Mouse (Mus musculus): Measurements from ENCODE around the gene Dnaaf5. TPM values are rescaled to one million over a fixed set of nuclear protein-coding genes. Genes with fewer than 3 reads are reported as not detected.

The Dnaaf5 gene
- polyA plus RNA-seq (2014; fragmentation: Nextera tagmentation; extraction: Ambion mirVana) = 7.4 and 7.9 TPM in 2 replicates

DNA sequence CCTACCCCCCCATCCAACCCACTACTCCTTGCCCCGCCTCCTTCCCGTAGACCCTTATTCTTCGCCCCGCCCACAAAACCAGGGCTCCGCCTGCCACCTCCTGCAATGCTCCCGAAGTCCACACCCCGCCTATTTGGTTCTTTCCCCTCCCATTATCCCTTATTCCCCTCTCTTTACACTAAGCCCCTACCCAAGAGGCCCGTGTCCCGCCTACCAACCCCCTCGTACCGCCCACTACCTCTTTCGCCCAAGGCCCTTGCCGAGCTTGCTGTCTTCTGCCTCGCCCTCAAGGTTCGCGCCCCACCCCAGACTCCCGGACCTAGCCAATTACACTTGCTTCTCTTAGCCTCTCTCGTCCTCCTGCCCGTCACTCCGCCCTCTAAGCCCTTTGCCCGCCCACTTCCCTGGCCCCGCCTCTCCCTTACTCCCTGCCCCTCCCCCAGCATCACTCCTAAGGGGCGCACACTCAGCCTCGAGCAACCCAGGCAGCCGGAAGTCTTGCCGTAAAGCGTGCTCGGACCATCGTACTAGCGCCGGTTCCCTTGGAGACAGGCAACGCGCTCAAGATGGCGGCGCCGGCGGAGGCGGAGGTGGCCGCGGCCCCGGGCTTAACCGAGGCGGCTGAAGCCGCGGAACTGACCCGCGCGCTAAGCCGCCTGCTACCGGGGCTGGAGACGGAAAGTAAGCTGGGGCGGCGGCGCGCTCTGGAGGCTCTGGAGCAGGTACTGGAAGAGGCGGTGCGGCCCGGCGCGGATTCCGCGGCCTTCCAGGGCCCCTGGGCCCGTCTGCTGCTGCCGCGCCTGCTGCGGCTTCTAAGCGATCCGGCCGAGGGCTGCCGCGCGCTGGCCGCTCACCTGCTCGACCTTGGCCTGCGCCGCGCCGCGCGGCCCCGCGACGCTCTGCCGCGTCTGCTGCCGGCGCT, at the start of gene Dnaaf5, which contains the start of gene Prkar1b:
TSS of gene Dnaaf5 (plus strand) at position 543 of the 922 bp plus-strand sequence.
TSS of gene Prkar1b (minus strand) at position 321 of the 922 bp plus-strand sequence.
- Histone ChIP-seq H3K9me3 (ENCODE audit: control insufficient read depth, low read length) (no peaks in the 10 kb centered on the region), H3K27ac (ENCODE audit: low read depth) (peak within 1 kb of the TSS; percentile 47; the same call in 1 of the 2 replicates), H3K4me1 (replicated peaks; ENCODE audit: control insufficient read depth, insufficient read depth, low read length) (peaks cover 11% of the 10 kb centered on the region), H3K27me3 (replicated peaks; ENCODE audit: control insufficient read depth, insufficient read depth, low read length) (no peaks in the 10 kb centered on the region), H3K36me3 (ENCODE audit: control insufficient read depth, insufficient read depth, low read length) (peaks cover 30% of the 10 kb centered on the region), H3K4me2 (ENCODE audit: low read length) (peak within 1 kb of the TSS; percentile 85), H3K4me3 (ENCODE audit: low read depth, low read length) (peak within 1 kb of the TSS; percentile 84), H3K9ac (ENCODE audit: low read length) (peak within 1 kb of the TSS; percentile 71)
- DNase-seq (ENCODE audit: low spot score) (peak; percentile 100), ATAC-seq (replicated peaks; ENCODE audit: low FRiP score, low TSS enrichment, low read depth) (peak; percentile 96)
- WGBS = under 1% methylated on average over 87 of the region's 87 CpGs

DNA sequence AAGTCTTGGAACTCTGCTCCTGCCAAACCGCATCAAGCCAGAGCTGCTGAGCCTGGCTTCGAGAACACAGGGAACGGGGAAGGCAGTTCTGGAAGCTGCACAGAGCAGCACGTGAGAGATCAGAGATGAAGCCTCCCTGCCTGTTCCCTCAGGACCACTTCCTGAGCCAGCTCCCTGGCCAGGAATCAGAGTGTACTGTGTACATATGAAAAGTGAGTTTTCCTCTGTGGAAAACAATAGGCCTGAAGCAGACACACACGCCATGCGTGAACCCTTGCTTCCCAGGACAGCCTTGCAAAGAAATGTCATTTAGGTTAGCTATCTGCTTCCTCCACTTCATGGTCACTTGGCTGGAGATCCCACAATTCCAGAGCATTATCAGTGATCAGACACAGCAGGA, 48.2 kb upstream of the Dnaaf5 start:
- Histone ChIP-seq H3K9ac (ENCODE audit: low read length) (no peak overlapping the region), H3K27me3 (replicated peaks; ENCODE audit: control insufficient read depth, insufficient read depth, low read length) (no peaks in the 10 kb centered on the region), H3K4me2 (ENCODE audit: low read length) (no peak overlapping the region), H3K9me3 (ENCODE audit: control insufficient read depth, low read length) (peaks cover 5% of the 10 kb centered on the region; the same call in 1 of the 2 replicates), H3K27ac (ENCODE audit: low read depth) (no peak overlapping the region), H3K4me1 (replicated peaks; ENCODE audit: control insufficient read depth, insufficient read depth, low read length) (peaks cover 9% of the 10 kb centered on the region), H3K36me3 (ENCODE audit: control insufficient read depth, insufficient read depth, low read length) (0 out of 2 replicates have a peak, but pooled peaks cover 3% of the 10 kb centered on the region), H3K4me3 (ENCODE audit: low read depth, low read length) (no peak overlapping the region)
- ATAC-seq (replicated peaks; ENCODE audit: low FRiP score, low TSS enrichment, low read depth) (no peak), DNase-seq (ENCODE audit: low spot score) (no peak)
- WGBS = 71% methylated on average over 6 of the region's 6 CpGs

DNA sequence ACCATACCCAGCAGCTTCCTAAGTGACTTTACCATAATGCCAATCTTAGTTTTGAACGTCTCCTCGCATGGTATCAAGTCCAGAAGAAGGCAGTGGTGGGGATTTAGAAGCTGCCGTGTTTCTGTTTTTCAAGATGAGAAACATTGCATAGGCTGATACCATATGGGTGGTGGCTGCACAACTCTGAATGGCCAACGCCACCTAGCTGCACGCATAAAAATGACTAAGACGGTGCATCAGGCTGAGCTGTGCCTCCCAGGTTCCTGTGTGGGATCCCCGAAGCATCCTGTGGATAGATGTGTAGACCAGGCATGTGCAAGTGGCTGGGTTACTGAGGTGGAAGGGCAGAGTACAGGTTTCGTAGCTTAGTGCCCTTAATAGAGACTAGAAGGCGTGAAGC, 42.2 kb upstream of the Dnaaf5 start:
- H3K4me3 ChIP-seq (ENCODE audit: low read depth, low read length) = no peak overlapping the region
- DNase-seq (ENCODE audit: low spot score) (no peak), ATAC-seq (replicated peaks; ENCODE audit: low FRiP score, low TSS enrichment, low read depth) (no peak)
- H3K27ac ChIP-seq (ENCODE audit: low read depth) = no peak overlapping the region
- peaks cover 14% of the 10 kb centered on the region; the same call in 1 of the 2 replicates for H3K36me3 ChIP-seq (ENCODE audit: control insufficient read depth, insufficient read depth, low read length)
- WGBS = 70% methylated on average over 9 of the region's 9 CpGs
- no peaks in the 10 kb centered on the region for H3K4me1 ChIP-seq (replicated peaks; ENCODE audit: control insufficient read depth, insufficient read depth, low read length)
- H3K9ac ChIP-seq (ENCODE audit: low read length) = no peak overlapping the region
- H3K27me3 ChIP-seq (replicated peaks; ENCODE audit: control insufficient read depth, insufficient read depth, low read length) = no peaks in the 10 kb centered on the region
- no peaks in the 10 kb centered on the region for H3K9me3 ChIP-seq (ENCODE audit: control insufficient read depth, low read length)
- H3K4me2 ChIP-seq (ENCODE audit: low read length) = no peak overlapping the region

DNA sequence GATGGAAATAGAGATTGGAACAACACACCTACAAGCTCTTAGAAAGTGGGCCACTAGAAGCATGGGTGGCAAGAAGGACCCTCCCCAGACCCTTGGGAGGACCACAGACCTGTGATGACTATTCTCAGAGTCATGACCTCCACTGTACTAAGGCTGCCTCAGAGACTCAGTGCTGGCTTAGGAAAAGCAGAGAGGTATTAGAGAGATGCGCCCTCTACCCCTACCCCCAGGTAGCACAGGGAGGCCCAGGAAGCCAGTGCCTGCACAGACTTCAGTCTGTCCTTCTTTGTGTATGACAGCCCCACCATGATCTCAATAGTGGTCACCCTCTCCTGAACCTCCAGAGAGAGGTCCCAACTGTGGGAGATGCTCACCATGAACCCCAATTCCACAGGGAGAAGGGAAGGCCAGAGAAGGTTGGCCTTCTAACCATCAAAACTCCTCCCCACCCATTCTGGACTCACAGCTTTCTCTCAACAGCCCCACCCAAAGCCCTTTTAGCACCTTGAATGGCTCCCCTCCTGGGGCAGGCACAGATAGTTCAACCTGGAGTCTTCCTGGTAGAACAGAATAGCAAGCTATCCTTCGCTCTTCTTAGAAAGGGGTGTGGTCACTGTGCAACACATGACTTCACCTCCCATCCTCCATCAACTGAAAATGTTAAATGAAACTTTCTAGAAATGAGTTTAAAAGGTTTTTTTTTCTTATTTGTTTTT, 39.7 kb upstream of the Dnaaf5 start:
- Histone ChIP-seq H3K4me1 (replicated peaks; ENCODE audit: control insufficient read depth, insufficient read depth, low read length) (no peaks in the 10 kb centered on the region), H3K27ac (ENCODE audit: low read depth) (no peak overlapping the region), H3K36me3 (ENCODE audit: control insufficient read depth, insufficient read depth, low read length) (peaks cover 14% of the 10 kb centered on the region; the same call in 1 of the 2 replicates), H3K4me2 (ENCODE audit: low read length) (no peak overlapping the region), H3K4me3 (ENCODE audit: low read depth, low read length) (no peak overlapping the region), H3K9ac (ENCODE audit: low read length) (no peak overlapping the region), H3K9me3 (ENCODE audit: control insufficient read depth, low read length) (no peaks in the 10 kb centered on the region), H3K27me3 (replicated peaks; ENCODE audit: control insufficient read depth, insufficient read depth, low read length) (no peaks in the 10 kb centered on the region)
- DNase-seq (ENCODE audit: low spot score) (no peak), ATAC-seq (replicated peaks; ENCODE audit: low FRiP score, low TSS enrichment, low read depth) (no peak)
- WGBS = 85% methylated on average over 2 of the region's 2 CpGs

DNA sequence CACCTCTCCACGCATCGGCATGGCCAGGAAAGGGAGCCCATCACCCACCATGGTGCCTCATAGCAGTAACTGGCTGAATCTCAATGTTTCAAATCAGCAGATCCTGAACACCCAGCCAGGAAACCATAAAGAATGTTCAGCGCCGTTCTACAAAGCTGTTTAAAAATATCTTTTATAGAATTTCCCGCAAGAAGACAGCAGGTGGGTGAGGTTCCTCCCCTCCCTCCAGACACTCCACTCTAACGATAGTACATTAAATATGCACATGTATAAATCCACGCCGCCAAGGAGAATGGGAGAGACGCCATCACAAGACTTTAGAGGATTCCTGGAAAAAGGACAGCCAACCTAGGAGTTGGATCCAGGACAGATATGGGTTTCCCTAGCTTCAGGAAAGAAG, 38.0 kb upstream of the Dnaaf5 start:
- WGBS = 60% methylated on average over 9 of the region's 9 CpGs
- DNase-seq (ENCODE audit: low spot score) (no peak), ATAC-seq (replicated peaks; ENCODE audit: low FRiP score, low TSS enrichment, low read depth) (no peak)
- H3K36me3 ChIP-seq (ENCODE audit: control insufficient read depth, insufficient read depth, low read length) = peaks cover 14% of the 10 kb centered on the region; the same call in 1 of the 2 replicates
- no peaks in the 10 kb centered on the region for H3K9me3 ChIP-seq (ENCODE audit: control insufficient read depth, low read length)
- H3K4me3 ChIP-seq (ENCODE audit: low read depth, low read length) = no peak overlapping the region
- H3K4me2 ChIP-seq (ENCODE audit: low read length) = no peak overlapping the region
- H3K27me3 ChIP-seq (replicated peaks; ENCODE audit: control insufficient read depth, insufficient read depth, low read length) = no peaks in the 10 kb centered on the region
- H3K4me1 ChIP-seq (replicated peaks; ENCODE audit: control insufficient read depth, insufficient read depth, low read length) = no peaks in the 10 kb centered on the region
- no peak overlapping the region for H3K9ac ChIP-seq (ENCODE audit: low read length)
- no peak overlapping the region for H3K27ac ChIP-seq (ENCODE audit: low read depth)

DNA sequence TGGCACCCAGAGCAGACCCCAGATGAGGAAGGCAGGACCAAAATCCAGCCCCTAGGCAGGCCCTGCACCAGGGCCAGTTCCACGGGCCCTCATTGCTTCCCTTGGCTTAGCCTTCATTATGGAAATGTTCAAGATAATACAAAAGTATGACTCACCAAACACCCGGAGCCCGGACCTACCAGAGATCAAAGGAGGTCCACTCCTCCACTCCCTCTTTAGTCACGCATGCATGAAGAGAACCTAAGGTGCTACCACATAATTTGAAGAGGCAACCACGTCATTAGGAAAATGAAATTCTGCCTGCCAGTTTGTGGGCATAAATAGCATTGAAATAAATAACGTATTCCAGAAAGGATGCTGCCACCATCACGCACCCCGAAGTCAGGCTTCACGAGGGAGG, 37.6 kb upstream of the Dnaaf5 start:
- no peak for DNase-seq (ENCODE audit: low spot score)
- Histone ChIP-seq H3K9me3 (ENCODE audit: control insufficient read depth, low read length) (no peaks in the 10 kb centered on the region), H3K27me3 (replicated peaks; ENCODE audit: control insufficient read depth, insufficient read depth, low read length) (no peaks in the 10 kb centered on the region), H3K36me3 (ENCODE audit: control insufficient read depth, insufficient read depth, low read length) (peaks cover 10% of the 10 kb centered on the region; the same call in 1 of the 2 replicates), H3K4me1 (replicated peaks; ENCODE audit: control insufficient read depth, insufficient read depth, low read length) (no peaks in the 10 kb centered on the region), H3K9ac (ENCODE audit: low read length) (no peak overlapping the region), H3K27ac (ENCODE audit: low read depth) (no peak overlapping the region), H3K4me2 (ENCODE audit: low read length) (no peak overlapping the region), H3K4me3 (ENCODE audit: low read depth, low read length) (no peak overlapping the region)
- no peak for ATAC-seq (replicated peaks; ENCODE audit: low FRiP score, low TSS enrichment, low read depth)
- WGBS = 87% methylated on average over 9 of the region's 9 CpGs

DNA sequence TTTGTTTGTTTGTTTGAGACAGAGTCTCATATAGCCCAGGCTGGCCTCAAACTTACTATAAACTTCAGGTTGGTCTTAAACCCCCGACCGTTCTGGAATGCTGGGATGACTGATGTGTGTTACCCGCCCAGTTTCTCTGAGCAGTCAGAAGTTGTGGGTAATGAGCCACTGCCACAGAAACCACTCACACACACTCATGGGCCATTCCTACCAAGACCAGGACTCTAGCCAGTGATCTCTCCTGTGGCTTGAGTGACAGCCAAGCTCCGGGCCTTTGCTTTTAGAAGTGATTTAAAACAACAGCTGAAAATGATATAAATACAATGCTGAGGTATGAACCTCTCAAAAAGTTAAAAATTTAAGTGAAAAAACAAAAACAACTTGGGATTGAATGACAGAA, 35.1 kb upstream of the Dnaaf5 start:
- H3K9ac ChIP-seq (ENCODE audit: low read length) = no peak overlapping the region
- H3K4me2 ChIP-seq (ENCODE audit: low read length) = no peak overlapping the region
- DNase-seq (ENCODE audit: low spot score) (no peak), ATAC-seq (replicated peaks; ENCODE audit: low FRiP score, low TSS enrichment, low read depth) (no peak)
- no peak overlapping the region for H3K27ac ChIP-seq (ENCODE audit: low read depth)
- no peaks in the 10 kb centered on the region for H3K27me3 ChIP-seq (replicated peaks; ENCODE audit: control insufficient read depth, insufficient read depth, low read length)
- no peaks in the 10 kb centered on the region for H3K9me3 ChIP-seq (ENCODE audit: control insufficient read depth, low read length)
- H3K4me3 ChIP-seq (ENCODE audit: low read depth, low read length) = no peak overlapping the region
- H3K36me3 ChIP-seq (ENCODE audit: control insufficient read depth, insufficient read depth, low read length) = no peaks in the 10 kb centered on the region
- H3K4me1 ChIP-seq (replicated peaks; ENCODE audit: control insufficient read depth, insufficient read depth, low read length) = no peaks in the 10 kb centered on the region
- 69% methylated on average over 4 of the region's 4 CpGs for WGBS

DNA sequence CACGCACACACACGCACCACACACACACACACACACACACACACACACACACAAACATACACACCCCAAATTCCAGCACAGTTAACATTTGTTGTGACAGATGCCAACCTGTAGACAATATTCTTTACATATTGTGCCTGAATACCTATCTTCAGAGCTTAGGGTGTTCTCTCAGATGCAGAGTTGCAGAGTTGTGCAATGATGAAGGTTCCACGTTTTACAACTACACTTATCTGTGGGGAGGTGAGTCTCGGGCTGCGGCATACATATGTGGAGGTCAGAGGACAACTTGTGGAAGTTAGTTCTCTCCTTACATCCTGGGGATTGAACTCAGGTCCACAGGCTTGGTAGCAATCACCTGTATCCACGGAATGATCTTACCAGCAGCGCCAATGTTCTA, 34.5 kb upstream of the Dnaaf5 start:
- H3K36me3 ChIP-seq (ENCODE audit: control insufficient read depth, insufficient read depth, low read length) = no peaks in the 10 kb centered on the region
- WGBS = 90% methylated on average over 7 of the region's 7 CpGs
- no peak for ATAC-seq (replicated peaks; ENCODE audit: low FRiP score, low TSS enrichment, low read depth)
- H3K4me3 ChIP-seq (ENCODE audit: low read depth, low read length) = no peak overlapping the region
- no peak overlapping the region for H3K27ac ChIP-seq (ENCODE audit: low read depth)
- H3K9ac ChIP-seq (ENCODE audit: low read length) = no peak overlapping the region
- H3K27me3 ChIP-seq (replicated peaks; ENCODE audit: control insufficient read depth, insufficient read depth, low read length) = no peaks in the 10 kb centered on the region
- H3K4me1 ChIP-seq (replicated peaks; ENCODE audit: control insufficient read depth, insufficient read depth, low read length) = no peaks in the 10 kb centered on the region
- no peaks in the 10 kb centered on the region for H3K9me3 ChIP-seq (ENCODE audit: control insufficient read depth, low read length)
- no peak for DNase-seq (ENCODE audit: low spot score)
- H3K4me2 ChIP-seq (ENCODE audit: low read length) = no peak overlapping the region
